Mouse (Mus musculus): ENCODE results near the gene Gimap4. TPM values are rescaled to one million over a fixed set of nuclear protein-coding genes. Genes with fewer than 3 reads are reported as not detected.
A peak's percentile ranks its signal among the peaks of the same experiment; 100 is the strongest.

Gene Gimap4
- total and polyA plus RNA-seq, 3 experiments, result 113 to 264 (median 203) TPM

DNA sequence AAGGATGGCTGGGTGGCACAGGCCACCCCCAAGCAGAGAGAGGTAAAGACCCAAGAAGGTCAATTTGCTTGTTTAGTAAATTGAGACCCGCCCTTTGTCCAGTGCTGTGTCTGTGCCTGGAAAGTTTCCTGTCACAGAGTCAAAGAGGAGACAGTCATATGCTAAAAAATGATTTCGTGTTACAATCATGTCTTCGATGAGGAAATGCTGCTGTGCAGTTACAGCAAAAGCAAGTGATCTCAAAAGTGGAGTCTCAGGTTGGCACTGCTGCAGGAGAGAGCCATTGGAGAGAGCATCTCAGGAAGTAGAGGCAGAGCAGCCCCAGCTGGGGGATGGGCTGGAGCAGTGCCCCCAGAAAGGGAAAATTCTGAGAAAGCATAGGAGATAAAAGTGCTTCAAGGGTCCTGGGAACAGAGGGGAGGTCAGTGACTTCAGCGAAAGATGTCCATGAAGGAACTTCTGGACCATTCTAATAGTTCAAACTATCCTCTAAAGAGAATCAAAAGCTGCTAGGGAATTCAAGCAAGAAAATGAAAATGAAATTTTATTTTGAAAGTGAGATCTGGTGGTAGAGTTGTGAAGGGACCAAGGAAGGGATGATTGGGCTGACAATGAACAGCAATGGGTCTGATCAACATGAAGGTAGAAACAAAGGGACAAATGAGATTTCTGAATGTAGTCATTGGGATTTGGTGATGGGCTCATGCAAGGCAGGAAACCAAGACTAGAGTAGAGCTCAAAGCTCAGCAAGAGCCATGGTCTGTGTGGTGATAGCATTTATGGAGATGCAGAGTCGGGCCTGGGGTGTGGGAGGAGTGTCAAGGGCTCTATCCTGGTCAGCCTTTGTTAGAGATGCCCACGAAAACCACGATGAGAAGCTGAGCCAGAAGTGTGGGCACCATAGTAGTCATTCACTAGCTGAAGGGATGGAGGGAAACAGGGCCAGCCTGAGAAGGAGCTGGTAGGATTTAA lies 1.6 kb downstream of the Gimap4 start:
- Histone ChIP-seq H3K36me3 (replicated peaks in 1 of 2; ENCODE audit: control insufficient read depth in 1 of 2, insufficient read depth in 1 of 2, low read length in 1 of 2) (peaks cover 16 to 25% of the 10 kb centered on the region in 2 experiments), H3K4me3 (replicated peaks in 1 of 3; ENCODE audit: low read depth in 2 of 3, low read length in 2 of 3, poor library complexity in 1 of 3) (peak overlapping the region; percentile 56 to 76 (median 63)), H3K27me3 (replicated peaks) (no peaks in the 10 kb centered on the region), H3K9ac (ENCODE audit: insufficient read depth, low read depth) (peak overlapping the region; percentile 96), H3K79me2 (replicated peaks; ENCODE audit: control insufficient read depth, extremely low read depth, insufficient read depth, poor library complexity, severe bottlenecking) (peaks cover 44% of the 10 kb centered on the region), H3K27ac (ENCODE audit: insufficient read depth, low read depth) (peak overlapping the region; percentile 97), H3K4me1 (ENCODE audit: control insufficient read depth in 1 of 2, insufficient read depth in 2 of 2) (peaks cover 6 to 72% of the 10 kb centered on the region in 2 experiments), H3K4me2 (ENCODE audit: insufficient read depth, low read depth, poor library complexity, severe bottlenecking) (peak overlapping the region; percentile 96), H3K9me3 (replicated peaks; ENCODE audit: low read length) (no peaks in the 10 kb centered on the region)
- in situ Hi-C loops (cut with MboI; ENCODE audit: low pct_ligation_motif_present, low pct_unique_long_range_greater_than_20kb, low sequenced_read_pairs), result no loop called here
- no peak for DNase-seq (ENCODE audit: extremely low read depth)
- no peak for TF ChIP-seq PAX5 (IDR thresholded peaks at IDR 0.05; ENCODE audit: low read length)
- TF ChIP-seq JUN (IDR thresholded peaks at IDR 0.05; ENCODE audit: insufficient read depth, low read depth, low read length), result no peak
- TF ChIP-seq MXI1 (IDR thresholded peaks at IDR 0.05; ENCODE audit: low read depth, low read length), result no peak
- peak; percentile 62; the same call in 1 of the 2 replicates for TF ChIP-seq SIN3A (IDR thresholded peaks at IDR 0.05; ENCODE audit: low read length)
- no peak for TF ChIP-seq NRF1 (IDR thresholded peaks at IDR 0.05; ENCODE audit: low read depth, low read length)
- TF ChIP-seq USF2 (conservative IDR thresholded peaks at IDR 0.05; ENCODE audit: low read depth, low read length), result no peak
- TF ChIP-seq CTCF (conservative IDR thresholded peaks at IDR 0.05 in 1 of 2, IDR thresholded peaks at IDR 0.05 in 1 of 2; ENCODE audit: low read depth in 2 of 2, low read length in 2 of 2), result no peak
- TF ChIP-seq CHD2 (IDR thresholded peaks at IDR 0.05; ENCODE audit: low read length), result peak; percentile 59
- TF ChIP-seq HCFC1 (IDR thresholded peaks at IDR 0.05; ENCODE audit: low read depth, low read length), result no peak; the same call in none of the 2 replicates
- 0 out of 2 replicates have a peak, but pooled peaks have one; percentile 17 for TF ChIP-seq ETS1 (conservative IDR thresholded peaks at IDR 0.05; ENCODE audit: low read depth, low read length)
- TF ChIP-seq MAX (IDR thresholded peaks at IDR 0.05; ENCODE audit: low read length), result no peak
- TF ChIP-seq MAFK (IDR thresholded peaks at IDR 0.05; ENCODE audit: insufficient replicate concordance, low read length), result no peak
- 0 out of 2 replicates have a peak, but pooled peaks have one; percentile 13 for TF ChIP-seq ELF1 (IDR thresholded peaks at IDR 0.05; ENCODE audit: low read depth, low read length)
- TF ChIP-seq POLR2AphosphoS2 (IDR thresholded peaks at IDR 0.05; ENCODE audit: low read depth, low read length), result peak; percentile 63; the same call in 1 of the 2 replicates
- no peak for TF ChIP-seq MEF2A (IDR thresholded peaks at IDR 0.05; ENCODE audit: borderline replicate concordance, low read depth, low read length)
- 0 out of 2 replicates have a peak, but pooled peaks have one; percentile 61 for TF ChIP-seq ZMIZ1 (IDR thresholded peaks at IDR 0.05; ENCODE audit: low read depth, low read length)
- 0 out of 2 replicates have a peak, but pooled peaks have one; percentile 56 for TF ChIP-seq TBP (conservative IDR thresholded peaks at IDR 0.05; ENCODE audit: low read depth, low read length)
- peak; percentile 5; the same call in 1 of the 2 replicates for TF ChIP-seq BHLHE40 (IDR thresholded peaks at IDR 0.05; ENCODE audit: low read depth, low read length)
- no peak for TF ChIP-seq CHD1 (IDR thresholded peaks at IDR 0.05; ENCODE audit: low read depth, low read length)
- TF ChIP-seq E2F4 (IDR thresholded peaks at IDR 0.05; ENCODE audit: insufficient replicate concordance, low read depth, low read length), result no peak
- peak; percentile 44; the same call in 1 of the 2 replicates for TF ChIP-seq TCF12 (IDR thresholded peaks at IDR 0.05; ENCODE audit: low read depth, low read length)
- peak; percentile 48 for TF ChIP-seq POLR2A (IDR thresholded peaks at IDR 0.05; ENCODE audit: low read depth, low read length)
- dilution Hi-C loops (cut with MboI; ENCODE audit: extremely low pct_ligation_motif_present, extremely low pct_unique_long_range_greater_than_20kb, low sequenced_read_pairs), result no loop called here
